Mouse (Mus musculus) lung, postnatal 4 days (tissue): ENCODE measurements around the gene Zbtb38.

Source experiments
- DNase-seq, 2 experiments: peaks; one replicate each; pipeline ENCODE4 v3.0.0; 2021

Zbtb38 gene

GRCm38 (mm10) chr9:96758749-96759597, 6.3 kb upstream of the Zbtb38 start:
- DNase-seq: peak; percentile 79

GRCm38 (mm10) chr9:96756638-96757435, 4.2 kb upstream of the Zbtb38 start:
- DNase-seq: no peak

- no peak for DNase-seq
Measured at GRCm38 (mm10) chr9:96755761-96756160, 3.1 kb upstream of the Zbtb38 start.

DNA sequence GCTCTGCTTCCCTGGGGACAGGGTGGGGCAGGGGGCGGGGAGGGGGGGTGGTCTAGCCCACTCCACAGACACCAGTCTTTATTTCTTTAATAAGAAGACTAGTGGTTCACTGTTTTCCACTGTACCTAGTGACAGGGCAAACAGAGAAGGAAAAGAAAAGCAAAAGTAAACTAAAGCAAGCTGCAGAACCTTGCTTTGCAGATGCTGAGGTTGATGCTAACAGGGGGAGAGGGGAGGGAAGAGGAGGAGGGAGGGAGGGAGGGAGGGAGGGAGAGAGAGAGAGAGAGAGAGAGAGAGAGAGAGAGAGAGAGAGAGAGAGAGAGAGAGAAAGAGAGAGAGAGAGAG, 2.0 kb upstream of the Zbtb38 start:
- no peak for DNase-seq

DNA sequence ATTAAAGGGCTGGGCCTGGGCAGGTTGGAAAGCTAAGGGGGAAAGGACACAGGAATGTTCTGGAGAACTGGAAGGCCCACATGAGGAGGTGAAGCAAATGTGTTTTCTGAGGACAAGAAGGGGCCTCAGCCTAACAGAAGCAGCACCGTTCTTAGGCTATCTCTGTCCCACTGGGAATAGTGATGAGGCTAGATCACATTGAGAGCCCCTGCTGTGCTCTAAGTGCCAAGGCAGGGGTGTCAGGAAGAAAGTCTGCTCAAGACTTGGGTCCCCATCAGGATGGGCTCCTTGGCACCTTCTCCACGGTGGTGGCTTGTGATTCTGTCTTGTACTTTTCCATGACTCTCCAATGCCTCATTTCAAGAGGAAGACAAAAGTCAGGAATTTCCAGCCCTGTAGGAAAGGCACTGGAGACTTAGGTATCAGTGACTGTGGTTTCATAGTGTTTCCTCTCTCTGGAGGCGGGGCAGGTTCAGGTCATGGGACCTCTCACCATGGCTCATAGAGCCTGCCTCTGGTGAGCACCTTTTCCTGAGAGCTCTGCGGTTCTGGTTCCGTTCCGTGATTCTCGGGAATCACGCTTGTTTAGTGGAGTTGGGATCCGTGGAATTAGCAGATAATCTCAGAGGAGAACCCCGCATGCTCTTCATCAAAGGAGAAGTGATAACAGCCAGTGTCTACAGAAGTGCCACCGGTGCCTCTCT, 1.4 kb upstream of the Zbtb38 start:
- peak in 1 of 2 experiments; percentile 15 for DNase-seq

- no peak for DNase-seq
Measured at GRCm38 (mm10) chr9:96753392-96753791, 761 bp upstream of the Zbtb38 start.

DNA sequence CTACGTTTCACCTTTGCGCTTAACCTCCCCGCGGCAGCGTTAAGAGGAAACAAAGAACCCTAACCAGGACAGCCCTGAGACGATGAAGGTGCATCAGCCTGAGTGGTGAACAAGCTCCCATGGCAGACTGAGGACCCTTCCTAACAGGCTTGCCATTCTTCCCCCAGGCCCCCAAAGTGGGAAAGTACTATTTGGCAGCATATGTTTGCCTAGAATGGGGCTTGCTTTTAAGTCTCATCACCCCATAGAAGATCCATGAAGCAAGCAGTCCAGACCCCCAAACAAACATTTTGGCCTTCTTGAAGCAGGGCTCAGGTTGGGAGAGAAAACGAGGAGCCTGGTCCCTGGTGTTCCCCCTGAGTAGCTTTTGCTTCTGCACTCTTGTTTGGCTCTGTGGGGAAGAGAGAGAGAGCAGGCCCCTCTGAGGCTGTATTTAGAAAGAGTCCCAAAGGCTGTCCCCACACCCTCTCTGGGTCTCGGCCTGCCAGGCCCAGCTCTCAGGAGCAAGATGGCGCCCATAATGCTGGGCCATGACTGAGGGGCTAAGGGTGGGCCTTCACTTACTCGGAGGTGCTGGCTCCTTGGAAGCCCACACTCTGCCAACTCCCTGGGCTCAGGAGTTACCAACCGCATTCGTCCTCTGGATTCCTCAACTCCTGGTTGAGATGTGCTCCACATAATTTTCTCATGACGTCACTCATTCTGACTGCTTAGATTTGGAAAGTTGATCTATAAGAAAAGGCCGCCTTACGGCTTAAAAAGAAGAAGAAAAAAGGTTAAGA, 619 bp downstream of the Zbtb38 start:
- DNase-seq: peak in 1 of 2 experiments; percentile 39

DNA sequence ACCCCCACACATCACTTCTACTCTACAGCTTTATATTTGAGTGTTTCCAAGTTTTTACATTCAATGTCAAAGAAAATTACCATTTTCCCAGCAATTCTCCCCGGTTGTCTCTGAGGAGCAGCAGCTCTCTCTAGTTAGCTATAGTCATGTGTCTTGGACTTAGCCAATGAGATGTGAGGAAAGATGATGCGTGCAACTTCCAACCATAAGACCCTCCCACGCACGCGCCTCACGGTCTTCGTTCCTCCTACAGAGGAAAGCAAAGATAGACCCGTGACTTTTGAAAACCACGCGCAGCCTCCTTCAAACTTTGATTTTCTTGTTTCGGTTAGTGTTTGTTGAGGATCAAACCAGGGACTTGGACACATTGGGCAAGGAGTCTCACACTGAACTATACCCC, 2.0 kb downstream of the Zbtb38 start:
- no peak for DNase-seq

DNA sequence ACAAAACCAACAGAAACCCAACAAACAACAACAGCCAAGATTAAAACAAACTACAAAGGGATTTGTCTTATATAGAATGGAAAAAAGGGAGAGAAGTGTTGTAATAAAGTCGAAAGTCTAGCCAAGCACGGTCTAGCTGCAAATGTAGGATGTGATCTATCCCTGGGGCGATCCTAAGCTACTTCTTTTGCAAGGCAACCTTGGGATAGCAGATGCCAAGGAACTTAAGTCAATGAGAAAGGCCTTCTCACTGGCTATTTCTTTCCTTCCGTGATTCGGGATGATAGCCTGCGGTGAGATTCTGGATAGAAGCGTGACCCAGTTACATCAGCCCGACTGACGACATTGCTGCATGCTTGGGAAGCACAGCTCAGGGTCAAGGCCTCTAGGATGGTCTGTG, 6.1 kb downstream of the Zbtb38 start:
- DNase-seq: no peak

DNA sequence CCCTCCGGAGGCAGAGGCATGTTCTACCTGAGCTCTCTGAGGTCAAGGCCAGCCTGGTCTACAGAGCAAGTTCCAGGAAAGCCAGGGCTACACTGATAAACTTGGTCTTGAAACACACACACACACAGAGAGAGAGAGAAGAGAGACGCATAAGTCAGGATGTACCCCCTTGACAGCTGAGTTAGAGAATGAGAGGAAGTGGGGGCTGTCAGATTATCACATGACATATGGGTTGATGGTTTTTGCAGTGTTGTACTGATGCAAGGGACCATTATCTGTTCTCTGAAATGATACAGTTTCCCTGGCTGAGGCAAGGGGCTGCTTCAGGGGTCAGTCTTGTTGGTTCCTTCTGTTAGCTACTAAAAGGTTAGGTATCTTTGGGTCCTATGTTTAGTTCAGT, 7.7 kb downstream of the Zbtb38 start:
- no peak for DNase-seq

DNA sequence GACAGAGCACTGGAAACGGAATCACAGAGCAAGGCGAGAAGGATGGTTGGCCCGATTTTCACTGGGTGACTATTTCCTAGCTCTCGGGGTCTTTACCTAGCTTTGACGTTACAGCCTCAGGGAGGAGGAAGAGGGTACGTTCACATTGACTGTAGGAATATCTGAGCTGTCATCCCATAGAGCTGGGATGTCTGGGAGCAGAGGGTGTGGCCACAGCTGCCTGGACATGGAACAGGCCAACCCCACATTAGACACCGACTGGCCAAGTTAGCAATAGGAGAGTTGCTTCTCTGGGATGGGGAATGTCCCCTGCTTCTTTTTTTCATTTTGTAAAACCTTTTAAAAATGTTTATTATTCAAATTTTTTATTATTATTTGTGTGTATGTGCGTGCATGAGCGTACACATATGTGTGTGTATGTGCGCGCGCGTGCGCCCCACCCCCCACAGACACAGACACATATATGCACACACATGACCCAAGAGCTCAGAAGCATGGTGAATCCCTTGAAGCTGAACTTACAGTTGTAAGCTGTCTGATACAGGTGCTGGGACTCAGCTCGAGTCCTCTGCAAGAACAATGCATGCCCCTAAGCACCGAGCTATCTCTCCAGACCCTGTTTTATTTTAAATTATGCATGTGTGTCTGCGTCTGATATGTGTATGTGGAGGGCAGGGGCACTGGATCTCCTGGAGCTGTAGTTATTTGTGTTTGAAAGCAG, 11.1 kb downstream of the Zbtb38 start:
- DNase-seq: no peak

DNA sequence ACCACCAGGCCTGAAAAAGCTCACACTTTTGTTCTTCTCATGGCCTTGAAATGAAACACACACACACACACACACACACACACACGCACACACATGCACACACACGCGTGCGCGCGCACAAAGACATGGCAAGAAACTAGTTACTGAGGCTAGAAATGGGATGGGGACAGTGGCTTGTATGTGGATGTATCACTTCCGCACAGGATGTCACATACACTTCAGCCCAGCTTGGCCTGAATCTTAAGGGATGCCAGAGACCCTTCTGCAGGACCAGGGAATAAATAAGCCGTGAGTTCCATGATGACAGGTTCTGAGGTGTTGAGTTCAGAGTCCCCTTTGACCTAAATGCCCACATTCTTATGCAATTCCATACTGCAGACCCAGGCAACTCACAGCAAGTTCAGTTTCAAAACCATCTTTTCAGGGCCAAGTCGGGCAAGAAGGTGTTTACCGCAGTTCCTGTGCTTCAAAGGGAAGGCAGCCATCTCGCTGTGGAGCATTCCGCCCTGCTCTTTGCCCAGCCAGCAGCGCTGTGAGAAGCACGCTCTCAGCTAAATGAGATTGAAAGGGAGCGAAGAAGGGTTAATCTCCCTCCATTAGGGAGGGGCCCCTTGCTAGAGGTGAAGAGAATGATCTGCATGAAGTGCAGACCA, 11.8 kb downstream of the Zbtb38 start:
- no peak for DNase-seq

- DNase-seq: peak; percentile 45 to 49
Measured at GRCm38 (mm10) chr9:96739808-96740711, 12.6 kb downstream of the Zbtb38 start.

GRCm38 (mm10) chr9:96738563-96739355, 13.9 kb downstream of the Zbtb38 start:
- DNase-seq: no peak

GRCm38 (mm10) chr9:96735946-96736345, 16.7 kb downstream of the Zbtb38 start:
- DNase-seq: no peak

GRCm38 (mm10) chr9:96733425-96733717, 19.3 kb downstream of the Zbtb38 start:
- no peak for DNase-seq

DNA sequence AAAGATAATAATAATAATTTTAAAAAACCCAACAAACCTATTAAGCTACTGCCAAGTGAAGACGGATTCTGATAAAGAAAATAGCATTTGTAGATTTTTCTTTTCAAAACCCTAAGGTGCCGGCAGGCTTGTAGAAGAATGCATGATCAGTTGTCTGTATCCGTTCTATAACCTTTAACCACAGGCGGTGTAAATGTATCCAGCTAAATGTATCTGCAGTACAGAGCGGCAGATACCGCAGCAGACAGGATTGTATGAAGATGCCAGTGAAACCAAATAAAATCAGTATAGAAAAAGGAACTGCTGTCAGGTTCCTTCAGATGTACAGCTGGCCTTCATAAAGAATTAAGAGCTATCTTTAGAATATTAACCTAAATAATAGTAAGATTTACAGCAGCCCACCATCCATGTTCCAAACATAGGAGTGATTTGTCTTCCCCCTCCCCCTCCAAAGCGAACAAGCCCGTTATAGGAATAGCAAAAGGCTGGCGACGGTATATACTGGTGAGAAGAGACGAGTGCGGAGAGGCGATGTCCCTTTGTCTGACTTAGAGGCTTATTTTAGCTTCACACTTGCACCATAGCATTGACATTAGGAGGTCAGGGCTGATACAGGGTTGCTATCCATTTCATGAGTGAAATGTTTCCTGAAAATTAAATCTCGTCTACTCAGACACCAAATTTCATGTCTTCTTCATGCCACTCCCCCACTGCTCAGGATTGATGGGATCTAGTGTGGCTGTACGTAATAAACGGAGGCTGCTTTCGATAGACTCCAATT, 19.8 kb downstream of the Zbtb38 start:
- DNase-seq: no peak

DNA sequence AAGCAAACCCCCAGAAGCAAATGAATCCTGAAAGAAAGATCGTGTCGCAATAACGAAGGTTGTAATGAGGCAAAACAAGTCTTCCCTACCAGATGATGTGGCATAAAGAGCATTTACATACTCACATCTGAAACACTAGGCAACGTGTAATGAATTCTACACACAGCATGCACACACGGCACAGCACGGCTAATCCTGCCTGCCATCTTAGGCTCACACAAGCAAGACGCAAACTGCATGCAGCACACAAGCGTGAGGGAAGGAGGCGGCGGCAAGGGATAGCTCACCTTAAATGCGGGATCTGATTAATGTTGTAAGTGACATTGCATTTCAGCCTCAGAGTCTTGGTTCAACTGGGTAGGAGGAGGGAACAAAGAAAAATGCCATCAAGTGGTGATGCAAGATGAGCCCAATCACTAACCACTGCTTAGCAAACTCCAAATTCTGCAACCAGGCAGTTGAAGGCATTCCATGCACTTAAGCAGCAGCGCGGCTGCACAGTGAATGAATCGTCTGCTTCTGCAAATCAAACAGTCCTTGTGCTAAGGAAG, 20.6 kb downstream of the Zbtb38 start:
- DNase-seq: peak in 1 of 2 experiments; percentile 39
